Mouse (Mus musculus): ENCODE data around the gene Fbxl2.

DNA sequence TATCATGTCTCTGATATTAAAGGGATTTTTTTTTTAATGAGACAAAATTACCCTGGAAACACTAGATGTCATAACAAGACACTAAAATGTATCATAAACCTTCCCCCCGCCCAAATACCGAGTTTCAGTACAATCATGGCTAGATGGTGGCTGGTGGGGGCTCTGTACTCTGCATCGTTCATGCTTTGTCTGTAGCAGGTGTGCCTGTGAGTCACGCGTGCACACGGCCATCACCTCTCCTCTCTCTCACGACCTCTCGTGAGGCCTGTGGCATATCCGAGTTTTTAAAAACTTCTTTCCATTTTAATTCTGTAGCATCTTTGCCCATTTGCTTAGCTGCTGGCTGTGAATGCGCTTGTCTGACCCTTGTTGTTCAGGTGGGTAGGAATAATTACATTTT lies 69.7 kb downstream of the Fbxl2 start:
- TF ChIP-seq EP300 (IDR thresholded peaks at IDR 0.05) (no peak), CTCF (IDR thresholded peaks at IDR 0.05) (no peak)
